Mouse (Mus musculus): ENCODE results near the gene Bbof1. TPM values are rescaled to one million over a fixed set of nuclear protein-coding genes. Genes with fewer than 3 reads are reported as not detected.

Bbof1 gene
- polyA plus RNA-seq, 2 experiments from 2014 or later, result 0.77 to 0.86 TPM

DNA sequence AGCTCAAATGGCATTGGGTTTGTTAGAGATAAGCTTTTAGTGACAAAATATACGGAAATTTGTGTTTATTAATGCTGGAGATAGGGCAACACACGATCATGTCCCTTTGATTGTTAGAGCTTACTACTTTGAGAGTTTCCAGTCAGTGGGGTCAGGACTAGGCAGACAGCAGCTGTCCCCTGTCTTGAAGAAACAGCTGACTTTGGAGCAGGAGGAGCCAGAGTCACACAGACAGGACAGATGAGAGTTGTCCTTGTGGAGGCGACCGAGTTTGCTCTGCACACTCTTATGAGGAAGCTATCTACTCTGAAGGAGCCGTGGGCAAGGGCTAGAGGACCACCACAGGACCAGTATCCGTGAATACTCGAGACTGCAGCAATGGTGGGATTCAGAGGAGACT, 70.1 kb downstream of the Bbof1 start:
- no peak for ATAC-seq

DNA sequence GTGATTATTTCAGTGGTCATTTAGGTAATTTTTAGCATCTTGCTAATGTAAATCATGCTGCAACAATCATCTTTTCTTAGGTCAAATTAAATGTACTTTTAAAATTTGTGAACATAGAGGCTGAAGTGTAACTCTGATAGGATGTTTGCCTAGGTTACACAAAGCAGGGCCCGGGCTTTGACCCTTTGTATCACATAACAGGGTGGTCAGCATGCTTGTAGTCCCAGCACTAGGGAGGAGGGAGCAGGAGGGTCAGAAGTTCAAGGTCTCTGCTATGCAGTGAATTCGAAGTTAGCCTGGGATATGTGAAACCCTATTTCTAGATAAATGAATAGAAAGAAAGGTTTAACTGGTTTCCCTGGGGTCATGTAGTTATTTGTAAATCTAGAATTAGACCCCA, 72.4 kb downstream of the Bbof1 start:
- ATAC-seq, result no peak

DNA sequence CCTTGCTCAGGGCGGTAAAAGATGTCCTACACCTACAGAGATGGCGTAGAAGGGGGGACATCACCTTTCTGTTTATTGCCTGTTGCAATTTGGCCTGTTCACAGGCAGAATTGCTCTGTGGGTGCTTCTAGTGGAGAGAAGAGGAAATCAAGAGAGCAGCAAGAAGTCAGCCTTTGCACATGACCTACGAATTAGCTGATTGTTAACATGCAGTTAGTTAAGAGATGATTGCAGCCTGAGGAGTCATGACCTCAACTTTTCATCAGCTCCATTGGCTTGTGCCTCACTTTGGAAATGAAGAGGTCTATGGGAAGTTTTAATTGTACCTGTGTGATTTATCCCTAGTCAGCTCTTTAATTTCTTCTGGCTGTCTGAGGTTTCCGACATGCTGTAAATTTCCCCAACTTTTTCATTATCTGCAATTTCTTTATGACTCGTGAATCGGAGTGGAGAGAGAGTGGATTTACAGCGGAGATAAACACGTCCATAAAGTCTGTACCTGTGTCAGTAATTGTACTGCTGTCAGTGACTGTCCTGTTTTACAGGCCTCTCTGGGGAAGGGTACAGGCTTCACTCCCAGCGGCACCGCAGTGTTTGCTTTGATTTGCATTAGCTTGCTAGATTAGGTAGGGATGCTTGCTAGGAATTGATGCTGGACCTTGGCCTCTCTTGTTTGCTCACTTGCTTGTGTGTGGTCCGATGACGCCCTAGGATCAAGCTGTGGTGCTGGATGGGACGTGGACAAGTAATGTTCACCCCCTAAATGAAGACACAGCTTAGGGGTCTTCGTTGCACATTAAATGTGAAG, 74.1 kb downstream of the Bbof1 start:
- ATAC-seq, result no peak

DNA sequence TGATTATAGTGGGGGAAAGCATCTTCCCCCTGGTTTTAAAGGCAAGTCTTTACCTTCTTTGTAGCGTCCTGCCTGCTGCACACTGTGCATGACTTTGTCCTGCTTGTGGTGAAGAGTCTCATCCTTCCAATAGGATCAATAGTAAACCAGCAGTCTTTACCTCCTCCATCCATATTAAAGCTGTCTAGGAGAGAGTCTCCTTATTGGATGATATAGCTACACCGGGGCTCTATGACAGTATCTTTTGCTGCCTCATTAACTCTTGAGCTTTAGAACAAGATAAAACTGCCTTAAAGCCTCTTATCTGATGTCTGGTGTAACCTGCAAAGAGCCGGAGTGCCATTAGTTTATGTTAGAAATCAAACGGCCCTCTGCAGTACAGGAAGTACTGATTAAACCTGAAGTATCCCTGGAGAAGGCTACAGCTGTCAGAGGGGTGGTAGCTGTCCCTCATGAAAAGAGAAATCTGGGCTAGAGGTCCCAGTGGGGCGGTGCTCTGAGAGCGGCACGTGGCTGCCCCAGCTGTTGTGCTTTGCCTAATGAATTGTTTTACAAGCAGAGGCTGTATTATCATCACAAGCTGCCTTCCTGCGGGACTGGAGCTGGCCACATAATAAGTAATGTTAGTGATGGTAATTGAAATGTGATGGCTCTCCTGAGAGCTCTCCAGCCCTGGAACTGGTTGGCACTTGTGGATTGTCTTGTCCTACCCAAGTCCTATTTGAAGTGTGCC, 78.6 kb downstream of the Bbof1 start:
- no peak for ATAC-seq

Other genes starting within 250 kb of the Bbof1 start
- gene Elmsan1, start 190.2 kb upstream of the Bbof1 start, polyA plus RNA-seq (2017; shearing (Covaris generic)), result 1 to 10 TPM; 7.3 to 8.2 TPM
- gene Ptgr2, start 123.8 kb upstream of the Bbof1 start, polyA plus RNA-seq (2017; shearing (Covaris generic)), result 10 to 100 TPM; 50.3 to 52.9 TPM
- gene Zfp410, start 92.2 kb upstream of the Bbof1 start, polyA plus RNA-seq (2017; shearing (Covaris generic)), result 10 to 100 TPM; 44.8 to 69.0 TPM
- gene Coq6, start 47.4 kb upstream of the Bbof1 start, polyA plus RNA-seq (2017; shearing (Covaris generic)), result 10 to 100 TPM; 22.6 to 27.8 TPM
- gene Fam161b, start 47.2 kb upstream of the Bbof1 start, polyA plus RNA-seq (2017; shearing (Covaris generic)), result under 1 TPM; 0.50 to 0.58 TPM
- 10 to 100 TPM; 19.5 to 36.7 TPM for gene Entpd5, start within 50 bp of the Bbof1 start, polyA plus RNA-seq (2017; shearing (Covaris generic))
- gene Rnf113a2, start 8.1 kb downstream of the Bbof1 start, polyA plus RNA-seq (2017; shearing (Covaris generic)), result 10 to 100 TPM; 31.9 to 40.6 TPM
- gene Aldh6a1, start 41.9 kb downstream of the Bbof1 start, polyA plus RNA-seq (2017; shearing (Covaris generic)), result 10 to 100 TPM; 13.9 to 15.6 TPM
- 10 to 100 TPM; 20.9 to 29.3 TPM for gene Lin52, start 42.4 kb downstream of the Bbof1 start, polyA plus RNA-seq (2017; shearing (Covaris generic))
- gene Vsx2, start 160.7 kb downstream of the Bbof1 start, polyA plus RNA-seq (2017; shearing (Covaris generic)), result not detected
- gene Abcd4, start 208.3 kb downstream of the Bbof1 start, polyA plus RNA-seq (2017; shearing (Covaris generic)), result 10 to 100 TPM; 11.4 to 25.4 TPM
- gene Vrtn, start 231.9 kb downstream of the Bbof1 start, polyA plus RNA-seq (2017; shearing (Covaris generic)), result not detected

All from CD4-positive, CD25-positive, alpha-beta regulatory T cell, adult 4 months (primary cell).